Mouse (Mus musculus) frontal cortex, postnatal 25 days (tissue): Measurements from ENCODE around the gene Stra6.

ENCODE experiments used
- DNase-seq, 2 experiments: peaks; one replicate each; pipeline ENCODE4 v3.0.0; 2022; ENCODE audit warnings: low spot score in 2 of 2

Stra6 gene

DNA sequence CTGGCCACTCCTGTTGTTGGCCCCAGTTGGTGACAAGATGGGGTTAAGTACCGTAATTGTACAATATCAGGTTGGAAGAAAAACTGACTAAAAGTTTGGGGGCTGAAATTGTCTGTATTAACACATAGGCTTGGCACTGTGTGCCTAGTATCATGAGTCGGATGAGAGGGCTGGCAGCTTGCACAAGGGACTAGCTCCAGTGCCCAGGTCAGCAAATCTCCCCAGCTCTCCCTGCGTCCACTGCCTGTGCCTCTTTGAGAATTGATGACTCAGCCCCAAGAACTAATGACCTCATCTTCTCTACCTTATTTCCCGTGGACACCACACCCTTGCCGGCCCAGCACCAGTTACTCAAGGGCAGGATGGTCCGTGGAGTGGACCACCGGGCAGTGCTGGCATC is 13.7 kb upstream of the Stra6 start:
- DNase-seq: no peak

DNA sequence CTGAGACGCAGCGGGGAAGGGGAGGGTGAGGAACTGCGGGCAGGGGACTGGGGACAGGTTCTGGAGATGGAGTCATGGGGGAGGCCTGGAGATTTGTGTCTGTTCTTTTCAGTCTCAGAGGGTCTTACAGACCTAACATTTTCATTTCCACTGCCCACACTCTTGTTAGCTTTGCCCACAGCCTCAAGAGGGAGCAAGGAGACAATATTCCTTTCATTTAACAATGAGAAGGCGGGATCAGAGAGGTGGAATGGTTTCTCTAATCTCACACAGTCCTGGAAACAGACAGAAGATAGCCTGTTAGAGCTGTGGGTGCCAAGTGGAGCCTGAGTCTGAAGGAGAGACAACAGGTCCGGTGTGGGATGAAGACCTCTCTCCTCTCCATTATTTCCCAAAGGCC is 11.7 kb upstream of the Stra6 start:
- DNase-seq: no peak

DNA sequence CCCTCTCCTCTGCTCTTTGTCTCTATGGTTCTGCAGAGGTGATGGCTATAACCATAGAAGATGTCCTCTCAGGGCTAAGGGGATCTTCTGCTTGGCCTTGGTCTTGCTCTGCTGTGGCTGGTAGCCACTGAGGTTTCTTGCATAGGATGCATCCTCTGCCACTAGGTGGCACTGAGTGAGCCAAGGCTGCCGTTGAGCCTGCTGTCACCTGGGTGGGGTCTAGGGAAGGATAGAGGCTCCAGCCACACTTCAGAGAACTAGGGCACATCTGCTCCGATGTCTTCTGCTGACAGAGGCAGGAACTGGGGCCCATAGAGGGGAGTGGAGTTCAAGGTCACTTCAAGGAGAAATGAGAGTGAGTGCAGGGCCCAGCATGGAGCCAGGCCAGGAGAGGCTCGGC is 10.5 kb upstream of the Stra6 start:
- peak in 1 of 2 experiments; percentile 48 for DNase-seq

DNA sequence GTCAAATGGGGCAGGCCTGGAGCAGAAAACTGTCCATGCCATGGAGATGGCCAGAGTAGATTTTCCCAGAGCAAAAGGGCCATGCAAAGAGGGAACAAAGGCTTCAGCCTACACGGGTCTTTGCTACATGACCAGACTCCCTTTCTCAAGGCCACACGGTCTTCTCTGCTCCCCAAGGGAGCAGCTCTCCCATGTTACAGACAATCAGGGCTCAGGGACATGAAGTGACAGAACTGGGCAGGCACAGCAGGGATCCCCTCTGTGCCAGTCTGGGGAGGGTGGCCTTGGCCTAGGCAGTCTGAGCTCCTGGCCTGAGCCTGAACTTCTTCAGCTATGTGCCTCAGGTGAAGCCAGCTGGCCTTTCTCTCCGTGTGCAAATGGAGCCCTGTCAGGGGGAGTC is 10.0 kb upstream of the Stra6 start:
- DNase-seq: no peak

DNA sequence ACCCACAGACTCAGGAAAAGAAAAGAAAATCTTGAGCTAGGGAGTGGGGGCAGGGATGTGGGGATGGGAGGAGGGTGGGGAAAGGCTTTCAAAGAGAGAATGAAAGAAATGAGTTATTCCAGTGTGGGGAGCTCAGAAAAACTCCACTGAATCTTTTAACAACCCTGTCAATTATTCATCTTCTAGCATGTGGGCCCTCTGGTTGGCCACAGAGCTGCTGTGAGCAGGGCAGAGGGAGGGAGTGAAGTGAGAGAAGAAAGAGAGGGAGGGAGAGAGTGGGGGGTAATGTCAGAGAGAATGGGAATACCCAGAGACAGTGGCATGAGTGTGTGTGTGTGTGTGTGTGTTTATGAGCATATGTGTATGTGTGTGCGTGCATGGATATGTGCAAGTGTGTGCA is 9.6 kb upstream of the Stra6 start:
- DNase-seq: no peak

DNA sequence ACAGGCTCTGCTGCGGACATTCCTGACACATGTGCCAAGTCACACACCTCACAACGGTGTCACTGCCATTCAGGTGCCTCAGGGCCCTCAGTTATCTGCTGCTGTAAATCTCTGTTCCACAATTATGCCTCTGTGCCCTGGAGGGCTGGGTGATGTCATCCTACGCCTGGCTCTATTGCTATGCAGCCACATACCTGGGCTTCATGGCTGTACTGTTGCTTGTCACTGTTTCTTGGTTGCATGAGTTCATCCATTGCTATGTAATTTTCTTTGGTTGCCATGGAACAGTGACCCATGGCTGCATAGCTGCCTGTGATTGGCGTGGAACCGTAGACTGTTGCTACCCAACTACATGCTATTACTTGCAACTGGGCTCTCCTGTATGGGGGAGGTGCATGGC is 7.9 kb upstream of the Stra6 start:
- DNase-seq: no peak

DNA sequence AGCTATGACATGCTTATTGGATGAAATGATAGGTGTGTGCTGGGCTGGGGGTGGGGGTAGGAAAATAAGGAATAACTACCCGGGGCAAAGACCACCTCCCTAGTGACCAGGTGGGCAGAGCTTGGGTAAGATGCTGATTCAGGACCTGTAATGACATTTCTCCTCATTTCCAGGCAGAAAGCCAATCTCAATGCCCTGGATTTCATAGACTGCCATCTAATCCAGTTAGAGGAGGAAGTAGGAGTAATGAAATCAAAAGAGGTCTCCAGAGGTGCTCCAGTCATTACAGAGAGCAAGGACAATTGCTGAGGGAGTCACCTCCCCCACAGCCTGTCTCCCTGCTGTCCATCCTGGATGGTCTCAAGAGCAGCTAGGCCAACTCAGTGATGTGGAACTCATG is 3.7 kb upstream of the Stra6 start:
- no peak for DNase-seq

DNA sequence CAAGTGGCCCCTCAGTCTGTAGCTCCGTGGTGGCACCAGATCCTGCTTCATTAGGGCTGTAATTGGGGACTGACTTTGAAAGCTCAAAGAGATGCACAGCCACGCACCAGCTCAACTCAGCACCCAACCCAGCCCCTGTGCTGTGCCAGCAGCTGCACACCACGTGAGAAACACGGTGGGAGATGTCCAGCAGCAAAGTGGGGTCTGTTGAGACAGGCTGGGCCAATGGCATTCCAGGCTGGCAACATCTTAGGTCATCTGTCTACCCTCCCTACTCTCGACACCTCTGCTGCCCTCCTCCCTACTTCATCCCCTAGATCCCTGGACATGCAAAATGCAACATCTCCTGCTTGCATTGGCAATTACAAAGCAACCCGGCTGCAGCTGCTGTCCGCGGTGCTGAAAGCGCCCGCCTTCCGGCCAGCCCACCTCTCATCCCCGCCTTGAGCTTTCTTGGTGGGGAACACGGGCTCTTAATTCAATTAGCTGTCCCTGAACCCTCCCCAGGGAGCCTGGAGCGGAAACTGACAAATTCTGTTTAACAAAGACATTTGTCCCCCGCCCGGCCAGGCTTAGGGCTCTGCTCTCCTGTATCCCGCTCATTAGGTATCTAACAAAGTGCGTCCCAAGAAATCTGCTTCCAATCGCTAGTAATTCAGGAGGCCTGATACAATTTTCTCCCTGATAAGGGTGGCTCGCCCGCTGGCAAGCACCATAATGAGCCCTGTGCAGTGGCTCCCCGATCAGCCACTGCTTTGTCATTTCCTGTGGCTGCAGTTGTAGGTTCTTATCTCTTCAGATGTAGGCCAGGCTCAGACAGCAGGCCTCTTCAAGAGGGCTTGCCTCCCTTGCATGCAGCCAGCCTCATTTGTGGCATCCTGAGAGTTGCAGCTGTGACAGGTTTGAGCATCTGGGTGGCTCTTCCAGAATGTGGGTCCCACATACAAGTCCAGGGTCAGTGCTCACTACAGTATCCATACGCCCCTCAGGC is 2.6 kb upstream of the Stra6 start:
- no peak for DNase-seq

DNA sequence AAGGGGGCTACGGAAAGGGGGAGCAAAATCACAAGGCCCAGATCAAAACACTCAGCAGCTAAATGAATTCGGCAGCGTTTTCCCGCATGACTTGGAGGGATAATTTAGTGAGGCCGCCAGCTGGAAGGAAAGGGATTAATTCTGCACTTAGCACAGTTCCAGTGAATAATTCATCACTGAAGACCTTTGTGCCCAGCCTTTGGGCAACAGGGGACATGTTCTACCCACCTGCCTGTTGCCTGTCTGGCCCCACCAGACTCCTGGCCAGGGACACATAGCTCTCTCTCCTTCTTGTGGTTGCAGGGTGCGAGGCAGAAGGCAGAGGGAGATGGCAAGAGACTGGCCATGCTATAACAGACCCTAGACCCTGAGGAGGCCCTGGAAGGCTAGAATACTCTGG is 1.9 kb downstream of the Stra6 start:
- DNase-seq: no peak

DNA sequence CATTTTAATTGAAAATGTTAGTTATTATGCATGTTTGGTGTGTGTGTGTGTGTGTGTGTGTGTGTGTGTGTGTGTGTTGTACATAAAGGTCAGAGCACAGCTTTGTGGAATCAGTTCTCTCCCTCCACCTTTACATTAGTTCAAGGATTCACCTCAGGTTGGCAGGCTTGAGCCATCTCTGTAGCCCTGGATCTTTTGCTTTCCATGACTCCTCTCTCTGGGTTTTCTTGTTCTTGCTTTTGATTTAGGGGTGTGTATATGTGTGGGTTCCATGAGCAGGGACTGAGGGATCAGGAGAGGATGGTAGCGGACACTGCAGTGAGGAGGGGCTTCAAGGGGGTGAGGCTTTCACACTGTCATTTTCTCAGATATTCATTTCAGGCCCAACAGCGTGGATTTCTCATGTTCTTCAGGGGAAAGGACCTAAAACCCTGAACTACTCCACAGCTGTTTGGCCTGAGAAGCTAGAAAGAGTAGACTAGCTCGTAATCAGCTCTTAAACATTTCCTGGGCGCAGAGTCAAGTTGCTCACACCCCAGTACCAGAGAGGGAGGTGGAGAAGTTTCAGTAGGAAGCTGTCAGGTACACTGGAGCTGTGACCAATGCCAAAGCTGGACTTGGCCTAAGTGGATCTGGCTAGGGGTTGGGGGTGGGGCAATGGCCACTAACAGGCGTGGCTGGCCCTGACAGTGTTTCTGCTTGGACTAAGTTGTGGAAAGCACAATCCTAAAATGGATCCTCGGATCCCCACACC is 2.6 kb downstream of the Stra6 start:
- no peak for DNase-seq

DNA sequence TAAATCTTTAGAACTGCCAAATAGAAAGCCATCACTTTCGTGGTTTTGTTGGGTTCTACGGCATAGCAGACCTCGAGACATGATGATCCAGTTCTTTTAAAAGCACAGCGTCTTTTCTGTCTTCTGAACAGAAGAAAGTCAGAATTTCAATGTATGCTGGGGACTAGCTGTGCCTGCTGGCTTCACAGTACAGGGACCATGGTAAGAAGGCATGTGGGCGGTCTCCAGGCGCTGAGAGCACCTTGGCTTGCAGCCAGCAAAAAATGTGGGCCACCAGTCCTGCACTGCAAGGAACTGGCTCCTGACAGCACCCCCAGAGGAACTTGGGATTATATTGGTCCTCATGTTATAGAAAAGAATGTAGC is 3.1 kb downstream of the Stra6 start:
- DNase-seq: peak; percentile 51 to 56

DNA sequence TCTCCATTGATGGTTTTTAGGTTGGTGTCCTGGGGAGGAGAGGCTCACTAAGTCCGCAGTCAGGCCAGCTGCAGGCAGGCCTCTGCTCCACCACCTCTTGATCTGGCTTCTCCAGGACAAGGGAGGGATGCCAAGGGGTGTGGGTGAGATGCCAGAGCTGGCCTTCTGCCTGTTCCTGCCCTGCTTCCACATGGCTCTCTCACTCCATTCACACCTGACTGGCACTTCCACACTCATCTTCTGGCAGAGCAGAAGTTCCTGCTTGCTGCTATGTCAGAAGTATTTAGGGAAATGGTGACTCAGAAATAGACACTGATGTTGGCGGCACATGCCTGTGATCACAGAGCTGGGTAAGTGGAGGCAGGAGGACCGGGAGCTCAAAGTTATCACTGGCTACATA is 4.0 kb downstream of the Stra6 start:
- DNase-seq: peak in 1 of 2 experiments; percentile 39

DNA sequence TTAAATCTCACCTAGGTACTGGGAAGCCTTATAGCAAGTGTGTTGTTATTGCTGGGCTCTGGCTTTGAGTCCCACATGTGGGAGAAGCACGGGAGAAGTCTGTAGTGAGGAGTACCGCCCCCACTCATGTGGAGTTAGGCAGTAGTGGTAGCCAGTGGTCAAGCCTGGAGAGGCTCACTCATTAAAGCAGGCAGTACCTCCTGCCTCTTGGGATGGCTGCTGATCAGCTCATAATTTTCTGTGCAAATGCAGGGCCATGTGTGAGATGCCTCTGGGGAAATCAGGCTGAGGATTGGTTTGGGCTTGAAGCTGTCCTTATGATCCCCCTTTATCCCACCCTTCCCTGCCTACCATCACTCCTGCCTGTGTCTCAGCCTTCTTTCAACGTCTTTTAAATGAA is 11.0 kb downstream of the Stra6 start:
- no peak for DNase-seq

DNA sequence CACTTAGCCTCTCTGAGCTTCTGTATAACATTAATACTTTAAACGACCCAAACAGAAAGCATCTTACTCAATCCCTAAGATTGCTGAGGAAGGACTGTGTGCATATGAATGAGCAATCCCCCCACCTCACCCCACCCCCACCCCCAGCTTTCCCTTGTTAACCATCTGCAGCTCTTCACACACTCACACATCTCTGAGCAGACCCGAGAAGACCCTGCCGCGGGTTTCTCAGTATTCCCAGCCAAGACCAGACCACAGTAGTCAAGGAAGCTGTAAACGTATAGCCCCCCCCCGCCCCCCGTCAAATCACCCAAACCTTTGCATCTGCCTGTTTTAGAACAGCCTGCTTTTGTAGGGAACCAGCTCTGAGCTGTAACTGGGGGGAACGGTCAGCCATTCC is 21.0 kb downstream of the Stra6 start:
- no peak for DNase-seq

DNA sequence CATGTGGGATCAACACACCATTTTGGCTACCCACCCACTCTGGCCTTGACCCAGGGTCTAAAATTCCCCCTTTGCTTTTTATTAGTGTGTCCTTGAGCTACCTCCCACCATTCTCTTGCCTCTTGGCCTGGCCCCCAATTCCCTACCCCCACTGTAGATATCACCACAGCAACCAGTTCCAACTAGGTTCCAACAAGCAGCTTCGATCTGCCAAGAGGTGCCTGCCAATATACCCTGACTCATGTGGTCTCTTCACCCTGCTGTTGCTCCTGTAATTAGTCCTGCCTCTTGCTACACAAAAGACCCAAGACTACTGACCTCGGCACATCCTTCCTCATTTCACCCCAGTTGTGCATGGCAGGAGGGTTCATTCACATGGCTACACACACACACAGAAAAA is 21.5 kb downstream of the Stra6 start:
- DNase-seq: no peak

DNA sequence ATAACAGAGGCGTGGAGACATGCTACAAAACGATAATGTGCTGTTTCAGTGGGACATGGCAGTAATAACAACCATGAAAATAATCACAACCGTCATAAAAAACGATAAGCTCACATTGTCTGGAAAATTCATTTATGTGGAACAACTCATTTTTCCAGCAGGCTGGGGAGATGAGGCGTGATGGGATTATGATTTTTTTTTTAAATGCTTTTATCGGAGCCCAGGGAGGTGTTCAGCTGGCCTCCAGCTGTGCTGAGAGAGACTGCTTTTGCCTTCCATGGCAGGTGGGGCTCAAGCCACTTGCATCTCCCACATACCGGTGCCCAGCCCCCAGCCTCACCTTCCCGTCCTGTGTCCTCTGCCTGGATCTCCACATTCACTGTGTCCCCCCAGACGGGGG is 22.6 kb downstream of the Stra6 start:
- no peak for DNase-seq

DNA sequence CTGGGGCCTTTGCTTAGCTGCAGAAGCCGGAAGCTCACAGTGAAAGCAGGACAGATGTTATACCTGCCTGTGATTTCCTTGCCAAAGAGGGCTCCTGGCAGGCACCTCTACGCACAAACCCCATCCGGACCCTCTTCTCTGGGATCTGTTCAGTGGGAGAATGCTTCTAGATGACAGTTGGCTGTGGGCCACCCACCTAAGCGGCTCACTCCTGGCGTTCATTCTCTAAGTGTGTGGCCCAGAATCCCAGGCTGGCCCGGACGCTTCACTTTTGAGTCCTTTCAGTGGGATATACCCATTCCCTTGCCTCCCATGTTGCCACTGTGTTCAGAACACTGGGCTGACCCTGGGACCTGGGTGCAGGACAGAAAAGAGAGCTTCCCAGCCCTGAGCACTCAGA is 23.3 kb downstream of the Stra6 start:
- no peak for DNase-seq

DNA sequence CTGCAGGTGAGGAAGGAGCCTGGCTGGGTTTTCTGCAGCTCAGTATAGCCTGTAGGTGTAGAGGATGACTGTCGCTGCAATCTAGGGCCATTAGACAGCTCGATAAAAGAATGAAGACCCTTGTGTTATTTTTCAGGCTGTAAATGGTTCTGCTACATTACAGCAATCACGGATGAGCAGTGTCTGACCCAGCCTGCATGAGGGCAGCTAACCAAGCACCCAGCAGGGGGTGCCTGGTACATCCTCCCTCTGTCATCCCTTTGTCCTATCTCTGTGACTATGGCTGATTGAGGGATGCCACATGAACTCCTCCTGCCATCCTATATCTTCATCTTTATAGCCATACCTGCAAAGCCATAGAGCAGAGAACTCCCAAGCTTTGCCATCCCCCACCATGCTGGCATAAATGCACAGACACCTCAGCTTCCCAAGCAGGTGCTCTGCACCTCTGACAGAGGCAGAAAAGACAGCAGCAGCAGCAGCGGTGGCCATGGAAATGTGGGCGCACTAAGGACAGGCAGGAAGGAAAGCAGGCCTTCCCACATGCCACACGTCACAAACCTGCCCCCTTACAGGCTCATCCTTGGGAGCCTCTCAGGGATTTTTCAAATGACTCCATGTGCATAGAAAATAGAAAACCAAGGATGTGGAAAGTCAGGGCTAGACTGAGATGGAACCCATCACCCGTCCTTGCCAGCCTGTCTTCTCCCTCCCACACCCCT is 23.9 kb downstream of the Stra6 start:
- DNase-seq: no peak

DNA sequence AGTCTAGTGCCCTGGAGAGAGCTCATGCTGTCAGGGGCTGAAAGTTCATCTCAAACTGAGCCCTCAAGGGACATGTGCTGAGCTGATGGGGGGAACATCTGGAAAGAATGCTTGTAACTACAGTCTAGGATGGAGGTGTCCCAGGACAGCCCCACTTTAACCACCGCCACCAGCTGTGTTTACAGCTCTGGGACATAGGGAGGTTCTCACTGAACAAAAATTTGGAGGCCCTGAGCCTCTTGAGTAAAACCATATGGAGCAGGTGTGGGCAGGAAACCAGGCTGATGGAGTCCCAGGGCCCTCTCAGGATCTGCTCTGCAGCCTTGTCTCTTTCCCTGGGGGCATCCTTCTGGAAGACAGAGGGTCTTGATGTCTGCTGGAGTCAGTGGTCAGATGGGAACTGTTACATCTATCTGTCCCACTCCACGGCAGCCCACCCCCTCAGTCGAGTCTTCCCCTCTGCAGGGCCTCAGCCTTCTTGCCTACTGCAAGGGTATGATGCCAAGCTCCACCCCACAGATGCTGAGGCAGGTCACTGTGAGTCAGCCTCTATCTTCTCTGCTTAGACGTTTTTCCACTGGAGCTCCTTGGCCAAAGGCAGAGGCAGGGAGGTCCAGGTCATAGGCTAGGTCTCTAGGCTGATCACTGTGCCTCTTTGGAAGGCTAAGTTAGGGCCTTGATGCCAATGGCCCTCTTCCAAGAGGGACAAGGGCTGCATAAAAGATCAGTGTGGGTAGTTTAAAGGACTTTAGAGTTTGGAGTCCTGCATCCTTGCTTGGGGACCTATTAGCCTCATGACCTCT is 28.2 kb downstream of the Stra6 start:
- no peak for DNase-seq

DNA sequence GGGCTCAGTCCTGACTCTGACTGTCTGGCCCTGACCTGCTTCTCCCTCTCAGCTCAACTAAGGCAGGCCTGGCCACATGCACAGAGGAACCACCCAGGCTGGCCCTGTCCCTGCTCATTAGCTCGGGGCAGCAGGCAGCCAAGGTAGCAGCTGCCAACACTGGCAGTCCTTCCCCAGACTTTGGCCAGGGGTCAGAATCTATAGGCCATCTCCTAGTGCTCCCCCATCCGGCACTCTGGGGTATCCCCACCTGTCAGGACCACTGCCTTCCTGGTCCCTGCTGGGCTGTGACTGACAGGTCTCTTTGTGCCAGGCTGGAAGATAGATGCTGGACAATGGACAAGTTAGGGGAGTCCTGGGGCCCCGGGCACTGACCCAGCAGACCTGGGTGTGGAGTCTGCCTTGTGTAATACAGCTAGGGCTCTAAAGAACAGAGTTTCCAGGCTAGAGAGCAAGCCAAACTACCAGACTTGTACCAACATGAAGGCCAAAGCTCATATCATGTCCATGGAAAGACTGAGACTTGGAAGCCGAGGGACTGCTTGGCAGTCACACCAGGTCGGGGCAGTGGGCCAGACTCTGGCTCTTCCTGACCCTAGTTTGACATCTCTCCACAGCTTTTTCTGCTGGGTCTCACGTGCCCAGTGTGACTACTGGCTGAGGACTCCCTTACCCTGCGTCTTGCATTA is 29.1 kb downstream of the Stra6 start:
- no peak for DNase-seq

DNA sequence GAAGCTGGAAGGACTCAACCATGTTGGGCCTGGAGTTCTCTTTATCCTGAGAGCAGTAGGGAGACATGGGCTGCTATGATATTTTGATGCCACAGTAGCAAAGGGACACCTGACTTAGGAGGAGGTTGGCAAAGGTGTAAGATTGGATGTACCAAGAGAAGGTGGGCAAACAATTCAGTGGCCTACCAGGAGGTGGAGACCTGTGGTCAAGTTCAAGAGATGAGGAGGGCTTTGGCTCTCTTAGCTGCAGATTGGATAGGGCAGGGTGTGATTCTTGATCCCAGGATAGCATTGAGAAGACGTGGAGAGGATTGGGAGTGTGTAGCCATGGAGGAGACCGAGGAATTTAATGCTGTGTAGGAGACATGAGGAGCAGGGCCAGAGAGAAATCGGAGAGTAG is 30.2 kb downstream of the Stra6 start:
- no peak for DNase-seq
